Mouse (Mus musculus) heart, embryonic 11.5 days (tissue): Measurements from ENCODE around the gene Grin2b. TPM values are rescaled to one million over a fixed set of nuclear protein-coding genes. Genes with fewer than 3 reads are reported as not detected.

Experiments
- ATAC-seq: fragments of 200-750 bp; cut with Nextera tagmentation; replicated peaks from 2 replicates; pipeline ENCODE4 v1.8.0; 2017; ENCODE audit warnings: moderate library complexity; ENCODE audit not compliant: insufficient number of reproducible peaks, low FRiP score, low TSS enrichment
- H3K27ac ChIP-seq: fragments of 300-500 bp; sonication (generic); 2 replicates; pipeline ENCODE4 v1.5.1; 2014; ENCODE audit warnings: mild to moderate bottlenecking, low read depth, low read length
- H3K27me3 ChIP-seq: fragments of 300-500 bp; sonication (generic); 2 replicates; pipeline ENCODE4 v1.6.1; 2014; ENCODE audit warnings: mild to moderate bottlenecking, low read length, mixed read lengths; ENCODE audit not compliant: control insufficient read depth, insufficient read depth
- H3K36me3 ChIP-seq: fragments of 300-500 bp; sonication (generic); 2 replicates; pipeline ENCODE4 v1.6.1; 2014; ENCODE audit warnings: mild to moderate bottlenecking, low read length, moderate library complexity, mixed read lengths; ENCODE audit not compliant: control insufficient read depth, insufficient read depth
- H3K4me1 ChIP-seq: fragments of 300-500 bp; sonication (generic); 2 replicates; pipeline ENCODE4 v1.6.1; 2014; ENCODE audit warnings: low read length; ENCODE audit not compliant: control insufficient read depth, insufficient read depth
- H3K4me2 ChIP-seq: fragments of 300-500 bp; sonication (generic); 2 replicates; pipeline ENCODE4 v1.6.1; 2014; ENCODE audit warnings: mild to moderate bottlenecking, moderate library complexity
- H3K4me3 ChIP-seq: fragments of 300-500 bp; sonication (generic); 2 replicates; pipeline ENCODE4 v1.5.1; 2014; ENCODE audit warnings: low read depth, low read length
- H3K9ac ChIP-seq: fragments of 300-500 bp; sonication (generic); 2 replicates; pipeline ENCODE4 v1.6.1; 2014; ENCODE audit warnings: mild to moderate bottlenecking, low read depth, low read length, moderate library complexity
- H3K9me3 ChIP-seq: fragments of 300-500 bp; sonication (generic); replicated peaks from 2 replicates; pipeline ENCODE4 v1.6.1; 2016; ENCODE audit warnings: low read length; ENCODE audit not compliant: control insufficient read depth
- WGBS: fragments of 180-500 bp; shearing (Covaris S2); extraction: QIAGEN DNeasy Blood & Tissue Kit; methylation state at CpG from one replicate; pipeline ENCODE4 v1.1.7; 2014; ENCODE audit not compliant: insufficient replicate concordance; 5-methylcytosine and 5-hydroxymethylcytosine counted together
- polyA plus RNA-seq: library from polyadenylated mRNA; unstranded; fragments of >200 nt; fragmentation: Nextera tagmentation; extraction: Ambion mirVana; gene quantifications from 2 replicates; pipeline ENCODE4 v1.2.1, GENCODE M21; 2014

Grin2b gene
- polyA plus RNA-seq, 1 experiment from 2014 or later, result 0.04 TPM

GRCm38 (mm10) chr6:136013556-136014380 lies 159.5 kb downstream of the Grin2b start:
- no peak overlapping the region for H3K27ac ChIP-seq
- H3K36me3 ChIP-seq, result no peaks in the 10 kb centered on the region
- H3K27me3 ChIP-seq, result no peaks in the 10 kb centered on the region
- H3K9me3 ChIP-seq, result no peaks in the 10 kb centered on the region
- no peak overlapping the region for H3K9ac ChIP-seq
- no peak for ATAC-seq
- WGBS, result 83% methylated on average over 12 of the region's 12 CpGs
- H3K4me1 ChIP-seq, result no peaks in the 10 kb centered on the region
- no peak overlapping the region for H3K4me2 ChIP-seq
- no peak overlapping the region for H3K4me3 ChIP-seq

GRCm38 (mm10) chr6:136011533-136011932 lies 161.8 kb downstream of the Grin2b start:
- H3K9me3 ChIP-seq, result no peaks in the 10 kb centered on the region
- H3K4me2 ChIP-seq, result no peak overlapping the region
- no peaks in the 10 kb centered on the region for H3K27me3 ChIP-seq
- 78% methylated on average over 4 of the region's 4 CpGs for WGBS
- H3K36me3 ChIP-seq, result no peaks in the 10 kb centered on the region
- H3K27ac ChIP-seq, result no peak overlapping the region
- no peak overlapping the region for H3K4me3 ChIP-seq
- H3K9ac ChIP-seq, result no peak overlapping the region
- H3K4me1 ChIP-seq, result no peaks in the 10 kb centered on the region
- no peak for ATAC-seq

GRCm38 (mm10) chr6:136011038-136011311 lies 162.3 kb downstream of the Grin2b start:
- Histone ChIP-seq H3K9ac (no peak overlapping the region), H3K27ac (no peak overlapping the region), H3K36me3 (no peaks in the 10 kb centered on the region), H3K9me3 (no peaks in the 10 kb centered on the region), H3K4me1 (no peaks in the 10 kb centered on the region), H3K27me3 (no peaks in the 10 kb centered on the region), H3K4me2 (no peak overlapping the region), H3K4me3 (no peak overlapping the region)
- no peak for ATAC-seq
- 84% methylated on average over 4 of the region's 4 CpGs for WGBS

GRCm38 (mm10) chr6:136010290-136011037 lies 162.8 kb downstream of the Grin2b start:
- H3K27me3 ChIP-seq, result no peaks in the 10 kb centered on the region
- no peaks in the 10 kb centered on the region for H3K9me3 ChIP-seq
- no peak overlapping the region for H3K27ac ChIP-seq
- no peak for ATAC-seq
- no peaks in the 10 kb centered on the region for H3K36me3 ChIP-seq
- no peak overlapping the region for H3K9ac ChIP-seq
- H3K4me1 ChIP-seq, result no peaks in the 10 kb centered on the region
- H3K4me3 ChIP-seq, result no peak overlapping the region
- no peak overlapping the region for H3K4me2 ChIP-seq
- WGBS, result 53% methylated on average over 7 of the region's 7 CpGs

GRCm38 (mm10) chr6:136008120-136008519 lies 165.2 kb downstream of the Grin2b start:
- Histone ChIP-seq H3K4me3 (no peak overlapping the region), H3K9me3 (no peaks in the 10 kb centered on the region), H3K4me1 (no peaks in the 10 kb centered on the region), H3K9ac (no peak overlapping the region), H3K27me3 (no peaks in the 10 kb centered on the region), H3K36me3 (no peaks in the 10 kb centered on the region), H3K4me2 (no peak overlapping the region), H3K27ac (no peak overlapping the region)
- 78% methylated on average over 6 of the region's 6 CpGs for WGBS
- ATAC-seq, result no peak

GRCm38 (mm10) chr6:135994691-135995090 lies 178.6 kb downstream of the Grin2b start:
- H3K27me3 ChIP-seq, result no peaks in the 10 kb centered on the region
- no peaks in the 10 kb centered on the region for H3K4me1 ChIP-seq
- H3K4me2 ChIP-seq, result no peak overlapping the region
- H3K4me3 ChIP-seq, result no peak overlapping the region
- 0 out of 2 replicates have a peak, but pooled peaks cover 2% of the 10 kb centered on the region for H3K9me3 ChIP-seq
- H3K27ac ChIP-seq, result no peak overlapping the region
- ATAC-seq, result no peak
- 70% methylated on average over 7 of the region's 7 CpGs for WGBS
- H3K36me3 ChIP-seq, result no peaks in the 10 kb centered on the region
- H3K9ac ChIP-seq, result no peak overlapping the region

GRCm38 (mm10) chr6:135993897-135994296 lies 179.4 kb downstream of the Grin2b start:
- H3K4me2 ChIP-seq, result no peak overlapping the region
- H3K27ac ChIP-seq, result no peak overlapping the region
- H3K9me3 ChIP-seq, result 0 out of 2 replicates have a peak, but pooled peaks cover 2% of the 10 kb centered on the region
- no peaks in the 10 kb centered on the region for H3K4me1 ChIP-seq
- ATAC-seq, result no peak
- H3K4me3 ChIP-seq, result no peak overlapping the region
- H3K27me3 ChIP-seq, result no peaks in the 10 kb centered on the region
- WGBS, result 85% methylated on average over 3 of the region's 3 CpGs
- H3K9ac ChIP-seq, result no peak overlapping the region
- no peaks in the 10 kb centered on the region for H3K36me3 ChIP-seq

- no peak overlapping the region for H3K4me3 ChIP-seq
- no peak overlapping the region for H3K9ac ChIP-seq
- 0 out of 2 replicates have a peak, but pooled peaks cover 2% of the 10 kb centered on the region for H3K9me3 ChIP-seq
- WGBS, result 88% methylated on average over 11 of the region's 11 CpGs
- ATAC-seq, result no peak
- H3K27ac ChIP-seq, result no peak overlapping the region
- no peaks in the 10 kb centered on the region for H3K27me3 ChIP-seq
- no peaks in the 10 kb centered on the region for H3K36me3 ChIP-seq
- no peak overlapping the region for H3K4me2 ChIP-seq
- no peaks in the 10 kb centered on the region for H3K4me1 ChIP-seq
These were observed 179.9 kb downstream of the Grin2b start for GRCm38 (mm10) chr6:135993378-135993777.
